ENCODE assay signal across 9 mouse cellular contexts in genomic region chr9:56923841-56924650, GRCm38 (mm10). TPM values are rescaled to one million over a fixed set of nuclear protein-coding genes. Genes with fewer than 3 reads are reported as not detected.
DNase-seq lines count a peak whose midpoint lies in the region; ATAC-seq and TF ChIP-seq lines count a peak whose summit lies in the region.
"Had no signal": no experiment of that assay in that cellular context is flagged by ENCODE, and none has a peak within 500 bp of the region (broad histone marks: within the 10 kb centered on the region; RNA-seq: fewer than 3 reads in every experiment).

No protein-coding gene starts in this region.

- peak overlapping the region; percentile 34 for H3K9ac ChIP-seq in intestine, postnatal 0 days (ENCODE audit: low read depth, low read length)

- TF ChIP-seq CTCF in layer of hippocampus, adult 2 months (conservative IDR thresholded peaks at IDR 0.05) = no peak
- no peak for TF ChIP-seq CTCF in intestine, postnatal 0 days (IDR thresholded peaks at IDR 0.05; ENCODE audit: low read depth)

- peaks cover 55% of the 10 kb centered on the region for H3K4me1 ChIP-seq in forebrain, embryonic 10.5 days
- 0 out of 2 replicates have a peak, but pooled peaks cover 4% of the 10 kb centered on the region for H3K4me1 ChIP-seq in intestine, postnatal 0 days (replicated peaks; ENCODE audit: control insufficient read depth, insufficient read depth, low read length)

- H3K4me3 ChIP-seq in layer of hippocampus, adult 2 months = peak overlapping the region; percentile 43
- peak overlapping the region; percentile 37 for H3K4me3 ChIP-seq in forebrain, embryonic 10.5 days
- H3K4me3 ChIP-seq in intestine, postnatal 0 days (ENCODE audit: low read depth, low read length) = peak overlapping the region; percentile 27; the same call in 1 of the 2 replicates
- peak overlapping the region; percentile 95 for H3K4me3 ChIP-seq in myocyte

- peaks cover 1% of the 10 kb centered on the region for H3K27me3 ChIP-seq in forebrain, embryonic 10.5 days (ENCODE audit: poor library complexity, severe bottlenecking)
- no peaks in the 10 kb centered on the region for H3K27me3 ChIP-seq in intestine, postnatal 0 days (replicated peaks; ENCODE audit: control insufficient read depth, insufficient read depth, low read length)
- no peaks in the 10 kb centered on the region for H3K27me3 ChIP-seq in myocyte (ENCODE audit: control insufficient read depth, insufficient read depth, insufficient read length)

- peak overlapping the region; percentile 81 for H3K4me2 ChIP-seq in intestine, postnatal 0 days (replicated peaks; ENCODE audit: low read depth)
- peak overlapping the region; percentile 99 for H3K4me2 ChIP-seq in myocyte (ENCODE audit: low read depth)

- peaks cover 54% of the 10 kb centered on the region for H3K79me2 ChIP-seq in myocyte (ENCODE audit: control insufficient read depth, insufficient read depth)

- no peak overlapping the region for H3ac ChIP-seq in myocyte (ENCODE audit: control insufficient read depth, insufficient read length)

- 80% methylated on average over 8 of the region's 8 CpGs for WGBS in forebrain, embryonic 10.5 days
- 54% methylated on average over 8 of the region's 8 CpGs for WGBS in intestine, postnatal 0 days

- TF ChIP-seq POLR2A in myocyte (IDR thresholded peaks at IDR 0.05; ENCODE audit: insufficient read length, low read depth) = peak; percentile 29

- ATAC-seq in intestine, postnatal 0 days = no peak

- peaks cover 72% of the 10 kb centered on the region for H3K36me3 ChIP-seq in forebrain, embryonic 10.5 days (replicated peaks)
- H3K36me3 ChIP-seq in intestine, postnatal 0 days (ENCODE audit: control insufficient read depth, insufficient read depth) = peaks cover 8% of the 10 kb centered on the region; the same call in 1 of the 2 replicates
- H3K36me3 ChIP-seq in myocyte (ENCODE audit: control insufficient read depth, insufficient read depth) = peaks cover 31% of the 10 kb centered on the region

- no peak for DNase-seq in layer of hippocampus, adult 2 months (ENCODE audit: low spot score in 2 of 2)
- DNase-seq in layer of hippocampus, postnatal 25 days (ENCODE audit: extremely low spot score in 1 of 2, low spot score in 1 of 2) = no peak
- no peak for DNase-seq in forebrain, embryonic 10.5 days (ENCODE audit: extremely low spot score, low spot score)
- no peak for DNase-seq in cerebellum, adult 9-10 months
- DNase-seq in retina, postnatal 1 day = no peak
- DNase-seq in kidney, postnatal 36 days = no peak

- H3K27ac ChIP-seq in layer of hippocampus, adult 2 months = peak overlapping the region; percentile 90
- H3K27ac ChIP-seq in forebrain, embryonic 10.5 days = peak overlapping the region; percentile 31; the same call in 1 of the 2 replicates
- H3K27ac ChIP-seq in intestine, postnatal 0 days (ENCODE audit: low read depth, low read length) = no peak overlapping the region

- peaks cover 8% of the 10 kb centered on the region; the same call in 1 of the 2 replicates for H3K9me3 ChIP-seq in forebrain, embryonic 10.5 days
- H3K9me3 ChIP-seq in intestine, postnatal 0 days (ENCODE audit: control insufficient read depth) = no peaks in the 10 kb centered on the region

TF ChIP-seq in myocyte, 11 proteins besides CTCF, POLR2A, EP300 and RAD21:
- TF ChIP-seq MYOD1 (IDR thresholded peaks at IDR 0.05; ENCODE audit: control insufficient read depth in 1 of 3, insufficient read length in 2 of 3, low read depth in 2 of 3) (peak in 1 of 3 experiments; percentile 40), POLR2AphosphoS2 (IDR thresholded peaks at IDR 0.05; ENCODE audit: insufficient read length, low read depth) (no peak), USF1 (IDR thresholded peaks at IDR 0.05; ENCODE audit: low read depth) (no peak), MYOG (IDR thresholded peaks at IDR 0.05; ENCODE audit: control insufficient read depth in 1 of 3, insufficient read depth in 1 of 3, insufficient read length in 2 of 3, low read depth in 2 of 3) (no peak), CEBPB (IDR thresholded peaks at IDR 0.05; ENCODE audit: insufficient read depth, poor library complexity, severe bottlenecking) (peak; percentile 45; the same call in 1 of the 2 replicates), TCF12 (IDR thresholded peaks at IDR 0.05; ENCODE audit: insufficient read depth, poor library complexity, severe bottlenecking) (no peak)

RNA-seq across cellular contexts. Expression of gene Snx33, which starts 4.1 kb away (rescaled TPM):
- total RNA-seq in layer of hippocampus, adult 2 months (2021) = 1 to 10 TPM; 7.2 to 8.9 TPM
- 1 to 10 TPM; 8.1 to 8.4 TPM for total RNA-seq in layer of hippocampus, postnatal 25 days (2021)
- polyA plus RNA-seq in forebrain, embryonic 10.5 days (2016; fragmentation: Nextera tagmentation; extraction: Ambion mirVana) = 8.6 and 9.9 TPM in 2 replicates
- polyA plus RNA-seq in intestine, postnatal 0 days (2015; fragmentation: Nextera tagmentation; extraction: Ambion mirVana) = 2.0 and 2.5 TPM in 2 replicates
- polyA plus RNA-seq in myocyte (2012; fragmentation: generic; extraction: Trizol) = 9.4 TPM

RNA-seq across cellular contexts. Expression of gene Imp3, which starts 13.2 kb away (rescaled TPM):
- total RNA-seq in layer of hippocampus, adult 2 months (2021) = 10 to 100 TPM; 54.9 to 56.8 TPM
- total RNA-seq in layer of hippocampus, postnatal 25 days (2021) = 10 to 100 TPM; 47.8 to 59.3 TPM
- polyA plus RNA-seq in forebrain, embryonic 10.5 days (2016; fragmentation: Nextera tagmentation; extraction: Ambion mirVana) = 62.6 and 72.1 TPM in 2 replicates
- polyA plus RNA-seq in intestine, postnatal 0 days (2015; fragmentation: Nextera tagmentation; extraction: Ambion mirVana) = 58.4 and 59.8 TPM in 2 replicates
- 142 TPM for polyA plus RNA-seq in myocyte (2012; fragmentation: generic; extraction: Trizol)

RNA-seq across cellular contexts. Expression of gene Snupn, which starts 26.6 kb away (rescaled TPM):
- 10 to 100 TPM; 15.2 to 19.1 TPM for total RNA-seq in layer of hippocampus, adult 2 months (2021)
- total RNA-seq in layer of hippocampus, postnatal 25 days (2021) = 10 to 100 TPM; 16.1 to 16.3 TPM
- 28.9 and 29.3 TPM in 2 replicates for polyA plus RNA-seq in forebrain, embryonic 10.5 days (2016; fragmentation: Nextera tagmentation; extraction: Ambion mirVana)
- 5.6 and 5.9 TPM in 2 replicates for polyA plus RNA-seq in intestine, postnatal 0 days (2015; fragmentation: Nextera tagmentation; extraction: Ambion mirVana)
- 12.8 TPM for polyA plus RNA-seq in myocyte (2012; fragmentation: generic; extraction: Trizol)

RNA-seq across cellular contexts. Expression of gene Cspg4, which starts 59.2 kb away (rescaled TPM):
- total RNA-seq in layer of hippocampus, adult 2 months (2021) = 10 to 100 TPM; 17.4 to 18.4 TPM
- total RNA-seq in layer of hippocampus, postnatal 25 days (2021) = 10 to 100 TPM; 19.9 to 25.1 TPM
- 0.88 and 1.1 TPM in 2 replicates for polyA plus RNA-seq in forebrain, embryonic 10.5 days (2016; fragmentation: Nextera tagmentation; extraction: Ambion mirVana)
- 8.2 and 8.5 TPM in 2 replicates for polyA plus RNA-seq in intestine, postnatal 0 days (2015; fragmentation: Nextera tagmentation; extraction: Ambion mirVana)
- 58.3 TPM for polyA plus RNA-seq in myocyte (2012; fragmentation: generic; extraction: Trizol)

RNA-seq across cellular contexts. Expression of gene Odf3l1, which starts 59.6 kb away (rescaled TPM):
- not detected for total RNA-seq in layer of hippocampus, adult 2 months (2021)
- not detected for total RNA-seq in layer of hippocampus, postnatal 25 days (2021)
- polyA plus RNA-seq in forebrain, embryonic 10.5 days (2016; fragmentation: Nextera tagmentation; extraction: Ambion mirVana) = not detected in 2 replicates
- polyA plus RNA-seq in intestine, postnatal 0 days (2015; fragmentation: Nextera tagmentation; extraction: Ambion mirVana) = 0.70 and 0.97 TPM in 2 replicates
- polyA plus RNA-seq in myocyte (2012; fragmentation: generic; extraction: Trizol) = 0.85 TPM
- total RNA-seq: left cerebral cortex, postnatal 14 days had no signal

Comparison
In these comparisons a context has a peak if more than half of its experiments do, and no peak if none do; other contexts are left out.
1. H3K4me3 ChIP-seq: peak in every context shown above with its lines; median percentile 95 in myocyte; 43 in layer of hippocampus, adult 2 months; 37 in forebrain, embryonic 10.5 days; 27 in intestine, postnatal 0 days.